Mouse (Mus musculus) bone marrow, adult 2 months (tissue): ENCODE data around the gene 1700018F24Rik. TPM values are rescaled to one million over a fixed set of nuclear protein-coding genes. Genes with fewer than 3 reads are reported as not detected.
"Not testable (repeated sequence)": the region's sequence is repeated elsewhere in the genome, so short reads cannot be mapped to it uniquely, and the experiment has no call there.

ENCODE experiments used
- H3K27ac ChIP-seq: fragments of 200-500 bp; 2 replicates; pipeline ENCODE4 v1.5.1; 2012; ENCODE audit warnings: low read depth, mild to moderate bottlenecking, control low read depth, inconsistent platforms, low read length; ENCODE audit not compliant: control insufficient read depth, poor library complexity, insufficient read depth
- H3K4me1 ChIP-seq: fragments of 200-500 bp; 2 replicates; pipeline ENCODE4 v1.6.1; 2011; ENCODE audit warnings: low read length; ENCODE audit not compliant: control insufficient read depth, insufficient read depth
- H3K4me3 ChIP-seq: fragments of 200-500 bp; replicated peaks from 2 replicates; pipeline ENCODE3; 2011; ENCODE audit warnings: mild to moderate bottlenecking, low read depth, low read length, control low read depth; ENCODE audit not compliant: control insufficient read depth
- CTCF ChIP-seq: fragments of 200-500 bp; IDR thresholded peaks from 2 replicates; pipeline ENCODE4 v1.5.1; 2011; ENCODE audit warnings: low read length, control low read depth; ENCODE audit not compliant: control insufficient read depth, insufficient read depth
- POLR2A ChIP-seq: fragments of 200-500 bp; IDR thresholded peaks from 2 replicates; pipeline ENCODE4 v1.6.1; 2011; ENCODE audit warnings: low read depth, mild to moderate bottlenecking, control low read depth, low read length, borderline replicate concordance; ENCODE audit not compliant: control insufficient read depth
- WGBS: fragments of 180-500 bp; shearing (Covaris S2); methylation state at CpG from one replicate; pipeline ENCODE4 v1.1.7; 2018; 5-methylcytosine and 5-hydroxymethylcytosine counted together
- polyA plus RNA-seq: library from polyadenylated mRNA; stranded (reverse); fragments of >200 nt; gene quantifications from 2 replicates; pipeline ENCODE4 v1.2.4, GENCODE M21; 2011; ENCODE audit warnings: low replicate concordance; ENCODE audit not compliant: missing spikeins, insufficient read depth, insufficient read length

Gene 1700018F24Rik
- polyA plus RNA-seq, 1 experiment: not detected

DNA sequence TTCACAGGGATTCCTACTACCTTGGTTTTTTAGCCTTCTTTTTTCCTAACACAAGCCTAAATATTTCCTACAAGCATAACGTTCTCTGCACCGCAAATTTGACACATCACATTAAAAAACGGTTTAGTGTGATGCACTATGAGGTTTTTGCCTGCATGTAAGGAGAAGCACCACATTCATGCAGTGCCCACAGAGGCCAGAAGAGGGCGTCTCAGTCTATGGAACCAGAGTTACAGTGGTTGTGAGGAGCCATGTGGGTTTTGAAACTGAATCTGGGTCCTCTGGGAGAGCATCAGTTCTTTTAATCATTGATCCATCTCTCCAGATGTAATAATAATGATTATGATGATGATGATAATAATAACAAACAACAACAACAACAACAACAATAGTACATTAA lies 1.2 kb upstream of the 1700018F24Rik start:
- peak; percentile 30; the same call in 1 of the 2 replicates for TF ChIP-seq CTCF
- no peak for TF ChIP-seq POLR2A
- WGBS: 49% methylated on average over 4 of the region's 4 CpGs
- Histone ChIP-seq H3K4me3 (no peak overlapping the region), H3K27ac (no peak overlapping the region), H3K4me1 (no peaks in the 10 kb centered on the region)

DNA sequence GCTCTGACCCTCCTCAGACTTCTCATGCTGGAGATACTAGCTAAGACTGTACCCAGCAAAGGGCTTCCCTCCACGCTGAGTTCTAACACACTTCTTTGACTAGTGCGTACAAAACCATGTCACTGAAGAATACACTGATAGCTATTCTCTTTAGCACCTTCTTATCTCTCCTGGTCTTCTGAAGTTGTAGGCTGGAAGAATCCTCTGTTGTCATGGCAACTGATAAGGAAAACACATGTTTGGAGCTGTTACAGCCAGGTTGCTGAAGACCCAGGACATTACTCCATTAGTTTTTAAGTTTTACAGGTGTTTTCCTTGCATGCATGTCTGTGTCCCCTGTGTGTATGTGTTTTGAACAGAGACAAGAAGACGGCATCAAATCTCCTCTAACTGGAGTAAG lies 11.4 kb downstream of the 1700018F24Rik start:
- not testable (repeated sequence) for H3K27ac ChIP-seq, H3K4me3 ChIP-seq, H3K4me1 ChIP-seq
- 70% methylated on average over 3 of the region's 3 CpGs for WGBS

DNA sequence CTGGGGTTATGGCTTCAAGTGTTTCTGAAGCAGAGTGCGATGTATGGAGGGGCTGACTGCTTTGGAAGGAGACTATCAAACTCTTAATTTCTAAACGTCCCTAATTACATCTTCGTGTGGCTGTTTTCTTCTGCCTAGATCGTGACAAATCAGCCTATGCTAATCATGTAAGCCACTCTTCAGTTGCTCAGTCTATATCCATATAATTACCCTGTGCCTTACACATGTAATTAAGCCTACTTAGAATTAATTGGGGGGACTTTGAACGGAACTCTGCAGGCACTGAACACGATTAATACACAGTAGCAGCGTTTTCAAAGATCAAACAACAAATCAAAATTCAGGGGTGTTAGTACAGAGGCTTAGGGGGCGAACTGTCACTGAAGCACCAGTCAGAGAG lies 15.1 kb downstream of the 1700018F24Rik start:
- WGBS: 76% methylated on average over 8 of the region's 8 CpGs
- no peak overlapping the region for H3K4me3 ChIP-seq
- H3K27ac ChIP-seq: no peak overlapping the region
- no peak for TF ChIP-seq CTCF
- no peak for TF ChIP-seq POLR2A
- H3K4me1 ChIP-seq: no peaks in the 10 kb centered on the region

DNA sequence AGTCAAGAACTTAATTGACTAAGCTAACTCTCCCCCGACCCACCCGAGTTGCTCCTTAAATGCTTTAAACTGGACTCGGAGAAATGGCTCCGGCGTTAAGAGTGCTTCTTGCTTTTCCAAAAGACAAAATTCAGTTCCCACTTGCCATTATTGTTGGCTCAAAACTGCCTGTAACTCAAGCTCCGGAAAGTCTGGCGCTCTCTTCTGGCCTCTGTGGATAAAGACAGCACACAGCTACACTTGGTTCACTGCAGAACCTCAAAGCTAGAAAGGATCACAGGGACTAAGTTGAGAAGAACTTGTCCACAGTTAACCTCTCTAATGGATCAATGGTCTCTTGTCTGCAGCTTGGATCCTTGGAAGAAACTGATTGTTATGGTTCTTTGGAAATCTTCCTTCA lies 15.9 kb downstream of the 1700018F24Rik start:
- TF ChIP-seq POLR2A (no peak), CTCF (no peak)
- Histone ChIP-seq H3K27ac (no peak overlapping the region), H3K4me1 (no peaks in the 10 kb centered on the region), H3K4me3 (no peak overlapping the region)
- 85% methylated on average over 7 of the region's 7 CpGs for WGBS

DNA sequence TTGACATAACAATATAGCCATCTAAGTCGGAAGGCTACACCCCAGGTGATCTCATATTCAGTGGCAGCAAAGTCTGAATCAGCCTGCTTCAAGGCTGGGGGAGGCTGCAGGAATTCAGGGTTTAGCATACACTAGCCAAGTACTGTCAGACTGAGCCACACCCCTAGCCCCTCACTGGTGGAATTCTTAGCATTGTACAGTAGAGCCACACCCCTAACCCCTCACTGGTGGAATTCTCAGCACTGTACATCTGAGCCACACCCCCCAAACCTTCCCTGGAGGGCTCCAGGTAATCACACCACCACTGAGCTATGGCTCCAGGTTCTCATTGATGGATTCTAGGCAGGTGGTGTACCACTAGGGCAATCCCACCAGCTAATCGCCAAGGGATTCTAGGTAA lies 16.7 kb downstream of the 1700018F24Rik start:
- no peak overlapping the region for H3K27ac ChIP-seq
- WGBS: 76% methylated on average over 2 of the region's 2 CpGs

DNA sequence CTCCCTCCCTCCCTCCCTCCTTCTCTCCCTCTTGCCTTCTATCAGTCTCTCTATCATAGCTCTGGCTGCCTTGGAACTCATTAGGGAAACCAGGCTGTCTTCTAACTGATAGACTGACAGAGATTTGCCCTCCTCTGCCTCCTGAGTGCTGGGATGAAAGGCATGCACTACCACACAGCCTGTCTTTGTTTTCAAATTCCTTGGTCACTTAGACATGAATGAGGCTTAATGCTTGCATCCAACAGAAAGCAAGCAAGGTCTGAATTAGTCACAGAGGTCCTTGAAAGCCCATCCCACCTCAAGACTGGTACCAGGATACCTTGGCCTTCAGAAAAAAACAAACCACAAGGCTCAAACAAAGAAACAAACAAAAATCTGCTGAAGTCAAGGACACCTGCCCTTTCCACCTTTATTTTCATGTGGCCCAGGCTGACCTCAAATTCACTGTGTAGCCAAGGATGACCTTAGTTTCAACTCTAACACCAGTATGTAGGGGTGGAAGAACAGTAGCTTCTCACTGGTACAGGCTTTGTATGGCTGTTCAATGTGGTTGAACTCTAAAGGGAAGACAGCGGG lies 22.1 kb downstream of the 1700018F24Rik start:
- 77% methylated on average over 1 of the region's 1 CpGs for WGBS
- H3K4me1 ChIP-seq: no peaks in the 10 kb centered on the region
- no peak for TF ChIP-seq POLR2A
- no peak for TF ChIP-seq CTCF
- no peak overlapping the region for H3K4me3 ChIP-seq
- no peak overlapping the region for H3K27ac ChIP-seq

More for the DNA sequence above, 16.7 kb downstream of the 1700018F24Rik start:
- H3K4me3 ChIP-seq: no peak overlapping the region
- H3K4me1 ChIP-seq: no peaks in the 10 kb centered on the region
- no peak for TF ChIP-seq CTCF
- TF ChIP-seq POLR2A: no peak

DNA sequence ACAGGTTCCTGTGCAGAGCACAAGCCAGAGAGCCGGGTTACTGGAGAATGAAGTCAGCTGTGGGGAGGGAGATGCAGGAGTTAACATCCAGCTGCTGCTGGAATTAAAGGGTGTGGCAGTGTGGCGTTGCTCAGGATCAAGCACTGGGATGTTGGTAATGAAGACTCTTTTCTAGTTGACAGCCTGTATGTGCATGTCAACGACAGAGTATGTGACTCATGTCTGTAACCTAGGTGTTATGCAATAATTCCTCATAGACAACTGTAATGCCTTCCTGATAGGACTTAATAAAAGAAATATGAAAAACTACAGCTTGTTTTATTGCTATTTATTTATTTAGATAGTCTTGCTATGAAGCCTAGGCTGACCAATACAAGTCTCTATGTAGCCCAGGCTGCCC lies 26.1 kb downstream of the 1700018F24Rik start:
- H3K4me1 ChIP-seq: no peaks in the 10 kb centered on the region
- 52% methylated on average over 3 of the region's 3 CpGs for WGBS
- TF ChIP-seq POLR2A: no peak
- no peak for TF ChIP-seq CTCF
- no peak overlapping the region for H3K27ac ChIP-seq
- H3K4me3 ChIP-seq: no peak overlapping the region

DNA sequence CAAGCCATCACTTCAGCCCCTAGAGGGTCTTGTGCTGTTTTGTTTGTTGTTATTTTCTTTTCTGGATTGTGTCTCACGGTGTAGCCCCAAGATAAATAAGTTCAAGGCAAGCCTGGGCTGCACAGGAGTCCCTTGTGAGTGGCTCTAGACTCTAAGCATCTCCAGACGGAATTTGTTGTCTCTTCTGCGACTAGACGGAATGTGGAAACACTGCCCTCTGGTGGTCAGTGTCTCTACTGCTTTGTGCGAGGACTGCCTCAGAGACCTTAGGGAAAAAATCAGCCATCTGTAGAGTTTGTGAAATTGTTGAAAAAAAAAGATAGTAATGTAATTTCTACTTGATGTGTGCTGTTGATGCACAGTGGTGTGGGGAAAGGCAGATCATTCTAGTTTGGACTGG lies 26.9 kb downstream of the 1700018F24Rik start:
- Histone ChIP-seq H3K4me3 (no peak overlapping the region), H3K27ac (no peak overlapping the region), H3K4me1 (no peaks in the 10 kb centered on the region)
- WGBS: 2% methylated on average over 5 of the region's 5 CpGs
- TF ChIP-seq POLR2A: no peak
- TF ChIP-seq CTCF: peak; percentile 78

DNA sequence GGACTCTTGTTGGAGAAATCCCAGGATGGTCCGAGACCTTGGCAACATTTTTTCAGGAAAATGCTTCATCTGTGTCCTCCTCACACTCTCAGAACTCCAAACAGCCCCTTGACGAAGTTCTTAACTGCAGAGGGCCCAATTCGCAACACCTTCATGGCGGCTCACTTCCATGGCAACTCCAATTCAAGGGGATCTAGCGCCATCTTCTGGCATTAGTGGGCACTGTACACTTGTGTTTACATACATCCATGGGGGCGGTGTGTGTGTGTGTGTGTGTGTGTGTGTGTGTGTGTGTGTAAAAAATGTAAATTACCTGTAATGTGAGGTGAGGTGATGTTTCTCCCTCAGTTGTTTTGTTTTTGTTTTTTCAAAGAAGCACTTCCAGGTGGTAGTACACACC lies 28.6 kb downstream of the 1700018F24Rik start:
- Histone ChIP-seq H3K4me1 (no peaks in the 10 kb centered on the region), H3K27ac (no peak overlapping the region; the same call in 1 of the 2 replicates), H3K4me3 (no peak overlapping the region)
- 69% methylated on average over 6 of the region's 6 CpGs for WGBS
- TF ChIP-seq CTCF (peak; percentile 32; the same call in 1 of the 2 replicates), POLR2A (no peak)
